Mouse (Mus musculus) midbrain, embryonic 10.5 days (tissue): ENCODE results near the gene Vmac. TPM values are rescaled to one million over a fixed set of nuclear protein-coding genes. Genes with fewer than 3 reads are reported as not detected.

Experiments used
- DNase-seq: peaks from one replicate; pipeline ENCODE4 v3.0.0-alpha.2; 2017; ENCODE audit warnings: low spot score
- H3K27ac ChIP-seq: fragments of 300-500 bp; sonication (generic); replicated peaks from 2 replicates; pipeline ENCODE4 v1.5.1; 2016; ENCODE audit warnings: mild to moderate bottlenecking
- H3K27me3 ChIP-seq: fragments of 300-500 bp; sonication (generic); 2 replicates; pipeline ENCODE4 v1.6.1; 2016; ENCODE audit warnings: low read depth, mild to moderate bottlenecking; ENCODE audit not compliant: poor library complexity, severe bottlenecking
- H3K36me3 ChIP-seq: fragments of 300-500 bp; sonication (generic); 2 replicates; pipeline ENCODE4 v1.6.1; 2016; ENCODE audit warnings: mild to moderate bottlenecking, moderate library complexity
- H3K4me1 ChIP-seq: fragments of 300-500 bp; sonication (generic); 2 replicates; pipeline ENCODE4 v1.6.1; 2016
- H3K4me3 ChIP-seq: fragments of 300-500 bp; sonication (generic); 2 replicates; pipeline ENCODE4 v1.5.1; 2016; ENCODE audit warnings: mild to moderate bottlenecking, moderate library complexity
- H3K9me3 ChIP-seq: fragments of 300-500 bp; sonication (generic); replicated peaks from 2 replicates; pipeline ENCODE4 v1.6.1; 2016; ENCODE audit warnings: mild to moderate bottlenecking
- WGBS: fragments of 180-500 bp; shearing (Covaris S2); methylation state at CpG from one replicate; pipeline ENCODE4 v1.1.7; 2016; 5-methylcytosine and 5-hydroxymethylcytosine counted together
- polyA plus RNA-seq: library from polyadenylated mRNA; unstranded; fragments of >200 nt; fragmentation: Nextera tagmentation; extraction: Ambion mirVana; gene quantifications from 2 replicates; pipeline ENCODE4 v1.2.1, GENCODE M21; 2016

Gene Vmac
- polyA plus RNA-seq, 1 experiment from 2014 or later = 12.0 TPM

DNA sequence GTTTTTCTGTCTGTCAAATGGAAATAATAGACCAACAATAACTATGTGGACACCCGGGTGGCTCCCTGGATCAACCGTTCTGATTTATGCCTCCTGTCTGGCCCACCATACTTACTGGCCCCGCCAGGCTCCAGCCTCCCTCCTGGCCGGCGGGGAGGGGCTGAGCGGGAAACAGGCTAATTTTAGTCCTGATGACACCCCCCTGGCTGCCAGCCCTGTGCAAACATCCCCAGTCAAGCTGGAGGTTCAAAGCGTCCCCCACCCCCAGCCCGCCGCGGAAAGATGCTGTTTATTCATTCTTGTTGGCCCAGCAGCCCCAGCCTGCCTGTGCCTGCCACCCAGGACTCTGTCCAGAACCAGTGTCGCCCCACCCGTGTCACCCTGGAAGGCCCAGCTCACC, 10.3 kb upstream of the Vmac start:
- 42% methylated on average over 12 of the region's 12 CpGs for WGBS
- Histone ChIP-seq H3K4me1 (peaks cover 26% of the 10 kb centered on the region), H3K9me3 (no peaks in the 10 kb centered on the region), H3K36me3 (peaks cover 20% of the 10 kb centered on the region), H3K4me3 (no peak overlapping the region), H3K27me3 (no peaks in the 10 kb centered on the region), H3K27ac (peak overlapping the region; percentile 4; the same call in 1 of the 2 replicates)
- DNase-seq = no peak

- no peak for DNase-seq
- H3K9me3 ChIP-seq = no peaks in the 10 kb centered on the region
- 13% methylated on average over 12 of the region's 12 CpGs for WGBS
- H3K4me1 ChIP-seq = peaks cover 26% of the 10 kb centered on the region
- peaks cover 24% of the 10 kb centered on the region for H3K36me3 ChIP-seq
- no peak overlapping the region for H3K4me3 ChIP-seq
- no peaks in the 10 kb centered on the region for H3K27me3 ChIP-seq
- H3K27ac ChIP-seq = 0 out of 2 replicates have a peak overlapping the region, but pooled peaks have one; percentile 4
These were observed 9.8 kb upstream of the Vmac start for GRCm38 (mm10) chr17:56727659-56728058.

DNA sequence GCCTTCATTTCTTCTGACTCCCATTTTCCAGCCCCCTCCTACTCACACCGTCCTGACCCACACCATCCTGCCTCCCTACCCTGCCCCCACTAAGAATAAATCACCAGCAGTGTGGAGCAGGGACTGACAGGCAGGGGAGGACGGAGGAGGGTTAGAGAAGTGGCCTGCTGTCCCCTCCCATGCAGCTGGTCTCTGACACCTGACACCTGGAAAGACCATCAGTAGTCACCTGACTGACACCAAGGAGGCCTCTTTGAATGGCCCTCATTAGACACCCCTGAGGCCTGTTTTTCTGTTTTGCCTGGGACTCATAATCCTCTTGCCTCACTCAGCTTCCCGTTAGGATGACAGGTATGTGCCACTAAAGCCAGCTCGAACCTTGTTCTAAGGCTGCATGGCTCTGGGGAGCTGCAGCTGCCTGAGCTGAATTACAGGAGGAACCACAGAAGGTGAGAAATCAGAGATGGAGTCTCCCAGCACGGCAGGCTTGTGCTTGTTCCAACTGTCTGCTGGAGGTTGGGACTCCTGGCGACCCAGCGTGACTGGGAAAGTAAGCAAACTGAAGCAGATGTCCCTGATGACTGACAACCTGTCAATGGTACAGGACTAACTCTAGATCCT, 9.3 kb upstream of the Vmac start:
- DNase-seq = no peak
- Histone ChIP-seq H3K9me3 (no peaks in the 10 kb centered on the region), H3K4me1 (peaks cover 26% of the 10 kb centered on the region), H3K27ac (peak overlapping the region; percentile 23; the same call in 1 of the 2 replicates), H3K36me3 (peaks cover 29% of the 10 kb centered on the region), H3K27me3 (no peaks in the 10 kb centered on the region), H3K4me3 (no peak overlapping the region)
- 17% methylated on average over 7 of the region's 7 CpGs for WGBS

GRCm38 (mm10) chr17:56723419-56724161, 5.8 kb upstream of the Vmac start:
- H3K36me3 ChIP-seq = peaks cover 50% of the 10 kb centered on the region
- H3K4me3 ChIP-seq = no peak overlapping the region
- 88% methylated on average over 11 of the region's 11 CpGs for WGBS
- no peak overlapping the region for H3K27ac ChIP-seq
- peaks cover 37% of the 10 kb centered on the region for H3K4me1 ChIP-seq
- no peaks in the 10 kb centered on the region for H3K9me3 ChIP-seq
- H3K27me3 ChIP-seq = no peaks in the 10 kb centered on the region
- DNase-seq = no peak

DNA sequence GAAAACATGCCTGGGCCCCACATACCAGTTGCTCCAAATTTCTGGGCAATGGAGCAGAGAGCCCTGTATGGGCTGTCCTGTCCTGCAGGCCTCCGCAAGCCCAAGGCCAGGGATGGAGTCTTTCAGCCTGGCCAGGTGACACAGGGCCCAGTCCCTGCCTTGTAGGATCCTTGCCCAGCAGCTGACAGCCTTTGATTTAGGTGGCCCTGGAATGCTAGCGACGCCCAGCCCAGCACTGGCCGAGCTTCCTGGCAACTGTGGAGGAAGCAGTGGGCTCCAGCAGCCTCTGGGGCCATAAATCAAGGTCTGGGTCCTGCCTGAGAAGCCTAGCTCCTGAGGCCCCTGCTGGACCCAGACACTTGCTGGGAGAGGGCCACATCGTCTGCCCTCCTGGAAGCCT, 4.6 kb upstream of the Vmac start:
- WGBS = 91% methylated on average over 5 of the region's 5 CpGs
- H3K36me3 ChIP-seq = peaks cover 50% of the 10 kb centered on the region

GRCm38 (mm10) chr17:56716655-56717362, 1.0 kb downstream of the Vmac start:
- peak overlapping the region; percentile 88 for H3K4me3 ChIP-seq
- H3K27me3 ChIP-seq = no peaks in the 10 kb centered on the region
- H3K4me1 ChIP-seq = peaks cover 41% of the 10 kb centered on the region
- DNase-seq = peak; percentile 98
- H3K36me3 ChIP-seq = peaks cover 30% of the 10 kb centered on the region
- peak overlapping the region; percentile 94 for H3K27ac ChIP-seq
- under 1% methylated on average over 55 of the region's 55 CpGs for WGBS
- no peaks in the 10 kb centered on the region for H3K9me3 ChIP-seq

More for the DNA sequence above, 4.6 kb upstream of the Vmac start:
- DNase-seq = no peak
- Histone ChIP-seq H3K4me3 (no peak overlapping the region), H3K9me3 (no peaks in the 10 kb centered on the region), H3K27me3 (no peaks in the 10 kb centered on the region), H3K27ac (no peak overlapping the region), H3K4me1 (peaks cover 35% of the 10 kb centered on the region)

- Histone ChIP-seq H3K4me1 (peaks cover 41% of the 10 kb centered on the region), H3K4me3 (peak overlapping the region; percentile 88), H3K27me3 (no peaks in the 10 kb centered on the region), H3K36me3 (peaks cover 30% of the 10 kb centered on the region), H3K9me3 (no peaks in the 10 kb centered on the region), H3K27ac (peak overlapping the region; percentile 85)
- DNase-seq = no peak
- 27% methylated on average over 22 of the region's 22 CpGs for WGBS
These were observed 1.7 kb downstream of the Vmac start for GRCm38 (mm10) chr17:56715914-56716654.

DNA sequence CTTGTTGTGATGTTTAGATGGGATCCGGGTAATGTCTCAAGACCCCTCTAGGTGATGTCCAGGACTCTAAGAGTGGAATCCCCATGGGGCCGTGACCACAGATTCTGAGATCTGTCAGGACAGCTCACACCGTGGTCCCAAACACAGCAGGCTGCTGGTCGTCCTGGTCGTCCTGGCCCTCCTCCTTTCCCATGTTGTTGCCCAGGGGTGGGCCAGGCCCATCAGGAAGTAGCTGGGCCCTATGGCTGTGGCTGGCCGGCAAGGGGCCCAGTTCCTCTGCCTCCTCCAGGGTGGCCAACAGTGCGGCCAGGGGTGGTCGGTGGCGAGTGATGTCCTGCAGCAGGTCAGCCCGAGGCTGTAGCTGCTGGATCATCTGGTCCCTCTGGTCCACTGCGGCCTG, 2.5 kb downstream of the Vmac start:
- Histone ChIP-seq H3K36me3 (peaks cover 30% of the 10 kb centered on the region), H3K27ac (no peak overlapping the region), H3K4me3 (peak overlapping the region; percentile 88), H3K9me3 (no peaks in the 10 kb centered on the region), H3K27me3 (no peaks in the 10 kb centered on the region), H3K4me1 (peaks cover 41% of the 10 kb centered on the region)
- no peak for DNase-seq
- WGBS = 64% methylated on average over 11 of the region's 11 CpGs

- Histone ChIP-seq H3K4me1 (no peaks in the 10 kb centered on the region), H3K27me3 (no peaks in the 10 kb centered on the region), H3K27ac (no peak overlapping the region), H3K36me3 (peaks cover 84% of the 10 kb centered on the region), H3K9me3 (no peaks in the 10 kb centered on the region), H3K4me3 (no peak overlapping the region)
- DNase-seq = no peak
- WGBS = 89% methylated on average over 3 of the region's 3 CpGs
These were observed 8.1 kb downstream of the Vmac start for GRCm38 (mm10) chr17:56709708-56710107.

DNA sequence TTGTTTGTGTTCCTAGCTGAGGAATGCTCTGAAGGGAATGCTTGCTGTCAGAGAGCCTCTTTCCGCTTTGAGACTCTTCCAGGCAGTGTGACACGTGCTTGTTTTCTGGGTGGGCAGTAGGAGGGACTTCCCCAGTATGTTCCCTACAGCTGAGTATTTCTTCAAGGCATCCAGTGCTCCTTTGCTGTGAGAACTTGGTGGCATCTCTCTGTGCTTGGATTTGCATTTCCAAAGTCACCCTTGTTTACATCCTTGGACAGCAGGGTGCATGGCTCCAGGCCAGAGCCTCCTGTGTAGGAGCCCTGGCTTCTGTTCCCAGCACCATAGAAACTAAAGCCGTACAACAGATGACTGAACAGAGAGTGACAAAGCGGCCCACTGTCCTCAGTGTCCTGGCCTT, 9.1 kb downstream of the Vmac start:
- no peak overlapping the region for H3K27ac ChIP-seq
- H3K4me1 ChIP-seq = no peaks in the 10 kb centered on the region
- no peaks in the 10 kb centered on the region for H3K27me3 ChIP-seq
- H3K36me3 ChIP-seq = peaks cover 94% of the 10 kb centered on the region
- 88% methylated on average over 4 of the region's 4 CpGs for WGBS
- no peaks in the 10 kb centered on the region for H3K9me3 ChIP-seq
- DNase-seq = no peak
- no peak overlapping the region for H3K4me3 ChIP-seq

GRCm38 (mm10) chr17:56706515-56706914, 11.3 kb downstream of the Vmac start:
- Histone ChIP-seq H3K27ac (no peak overlapping the region), H3K36me3 (peaks cover 100% of the 10 kb centered on the region), H3K9me3 (no peaks in the 10 kb centered on the region), H3K4me3 (no peak overlapping the region), H3K27me3 (no peaks in the 10 kb centered on the region), H3K4me1 (no peaks in the 10 kb centered on the region)
- WGBS = 96% methylated on average over 1 of the region's 1 CpGs
- no peak for DNase-seq

GRCm38 (mm10) chr17:56703038-56703437, 14.8 kb downstream of the Vmac start:
- Histone ChIP-seq H3K27me3 (no peaks in the 10 kb centered on the region), H3K4me3 (no peak overlapping the region), H3K4me1 (no peaks in the 10 kb centered on the region), H3K36me3 (peaks cover 100% of the 10 kb centered on the region), H3K27ac (no peak overlapping the region), H3K9me3 (no peaks in the 10 kb centered on the region)
- DNase-seq = no peak
- WGBS = 91% methylated on average over 4 of the region's 4 CpGs
